Mouse (Mus musculus) monocyte, adult 5-6 weeks (primary cell): ENCODE results near the gene Ttll12. TPM values are rescaled to one million over a fixed set of nuclear protein-coding genes. Genes with fewer than 3 reads are reported as not detected.

Experiments used
- ATAC-seq: fragments of 153-309, 156-312 bp; replicated peaks from 2 replicates; pipeline ENCODE4 v1.8.0; 2017; ENCODE audit warnings: mild to moderate bottlenecking; ENCODE audit not compliant: low TSS enrichment, insufficient number of reproducible peaks, severe bottlenecking, poor library complexity, low FRiP score
- total RNA-seq: library from RNA; stranded (forward); fragments of 200-1000, 200-491, 200-594 nt; gene quantifications from 3 replicates; pipeline ENCODE4 v1.2.3, GENCODE M21; 2017

The Ttll12 gene
- total RNA-seq, 1 experiment from 2014 or later = 2.8 TPM

- no peak for ATAC-seq
Measured at GRCm38 (mm10) chr15:83532606-83533005, 62.4 kb downstream of the Ttll12 start.

GRCm38 (mm10) chr15:83531961-83532469 lies 62.9 kb downstream of the Ttll12 start:
- no peak for ATAC-seq

- no peak for ATAC-seq
Measured at GRCm38 (mm10) chr15:83530688-83531087, 64.3 kb downstream of the Ttll12 start.

- no peak for ATAC-seq
Measured at GRCm38 (mm10) chr15:83530233-83530632, 64.7 kb downstream of the Ttll12 start.

- no peak for ATAC-seq
Measured at GRCm38 (mm10) chr15:83529765-83530164, 65.2 kb downstream of the Ttll12 start.

- ATAC-seq = no peak
Measured at GRCm38 (mm10) chr15:83528892-83529291, 66.1 kb downstream of the Ttll12 start.

GRCm38 (mm10) chr15:83527747-83528146 lies 67.2 kb downstream of the Ttll12 start:
- no peak for ATAC-seq

- no peak for ATAC-seq
Measured at GRCm38 (mm10) chr15:83527092-83527437, 67.9 kb downstream of the Ttll12 start.

- no peak for ATAC-seq
Measured at GRCm38 (mm10) chr15:83526424-83527091, 68.4 kb downstream of the Ttll12 start, which contains the start of gene Bik. Bik (plus strand) TSS chr15:83526862.

Other genes with a start within 250 kb of the Ttll12 start
- gene Arfgap3, start 244.9 kb downstream of the Ttll12 start, total RNA-seq = 15.1 to 26.9 TPM (median 15.7 TPM) in 3 replicates
- gene Pacsin2, start 130.6 kb downstream of the Ttll12 start, total RNA-seq = 92.8 to 153 TPM (median 103 TPM) in 3 replicates
- gene Ttll1, start 84.3 kb downstream of the Ttll12 start, total RNA-seq = 5.0 to 6.9 TPM (median 5.2 TPM) in 3 replicates
- not detected in 3 replicates for gene Bik, start 68.3 kb downstream of the Ttll12 start, total RNA-seq
- gene Tspo, start 31.6 kb downstream of the Ttll12 start, total RNA-seq = 34.9 to 79.7 TPM (median 46.3 TPM) in 3 replicates
- 1.1 to 13.5 TPM (median 4.1 TPM) in 3 replicates for gene Mcat, start 31.4 kb downstream of the Ttll12 start, total RNA-seq
- not detected in 3 replicates for gene Scube1, start 129.9 kb upstream of the Ttll12 start, total RNA-seq
- not detected in 3 replicates for gene Mpped1, start 184.3 kb upstream of the Ttll12 start, total RNA-seq